Mouse (Mus musculus) limb, embryonic 11.5 days (tissue): ENCODE results near the gene Enc1. TPM values are rescaled to one million over a fixed set of nuclear protein-coding genes. Genes with fewer than 3 reads are reported as not detected.

ENCODE experiments used
- ATAC-seq: fragments of 200-750 bp; cut with Nextera tagmentation; 2 replicates; pipeline ENCODE4 v1.8.0; 2017; ENCODE audit warnings: low read depth; ENCODE audit not compliant: insufficient number of reproducible peaks, low FRiP score, low TSS enrichment
- DNase-seq: peaks from one replicate; pipeline ENCODE4 v3.0.0-alpha.2; 2015; ENCODE audit warnings: low spot score
- H3K27ac ChIP-seq: fragments of 300-500 bp; sonication (generic); replicated peaks from 2 replicates; pipeline ENCODE4 v1.5.1; 2014; ENCODE audit warnings: low read depth, mild to moderate bottlenecking, low read length
- H3K27me3 ChIP-seq: fragments of 300-500 bp; sonication (generic); 2 replicates; pipeline ENCODE4 v1.6.1; 2014; ENCODE audit warnings: mild to moderate bottlenecking, low read length, mixed read lengths; ENCODE audit not compliant: control insufficient read depth, insufficient read depth
- H3K36me3 ChIP-seq: fragments of 300-500 bp; sonication (generic); 2 replicates; pipeline ENCODE4 v1.6.1; 2014; ENCODE audit warnings: mild to moderate bottlenecking, low read length, moderate library complexity, mixed read lengths; ENCODE audit not compliant: control insufficient read depth, insufficient read depth
- H3K4me1 ChIP-seq: fragments of 300-500 bp; sonication (generic); 2 replicates; pipeline ENCODE4 v1.6.1; 2014; ENCODE audit warnings: low read length, mixed read lengths; ENCODE audit not compliant: control insufficient read depth, insufficient read depth
- H3K4me2 ChIP-seq: fragments of 300-500 bp; sonication (generic); 2 replicates; pipeline ENCODE4 v1.6.1; 2014; ENCODE audit warnings: low read depth, mild to moderate bottlenecking, moderate library complexity; ENCODE audit not compliant: severe bottlenecking
- H3K4me3 ChIP-seq: fragments of 300-500 bp; sonication (generic); 2 replicates; pipeline ENCODE4 v1.5.1; 2014; ENCODE audit warnings: low read depth, low read length
- H3K9ac ChIP-seq: fragments of 300-500 bp; sonication (generic); 2 replicates; pipeline ENCODE4 v1.6.1; 2014; ENCODE audit warnings: mild to moderate bottlenecking, low read length
- H3K9me3 ChIP-seq: fragments of 300-500 bp; sonication (generic); 2 replicates; pipeline ENCODE4 v1.6.1; 2016; ENCODE audit warnings: low read length; ENCODE audit not compliant: control insufficient read depth
- WGBS: fragments of 180-500 bp; shearing (Covaris S2); extraction: QIAGEN DNeasy Blood & Tissue Kit; methylation state at CpG from one replicate; pipeline ENCODE4 v1.1.7; 2014; 5-methylcytosine and 5-hydroxymethylcytosine counted together
- polyA plus RNA-seq: library from polyadenylated mRNA; unstranded; fragments of >200 nt; fragmentation: Nextera tagmentation; extraction: Ambion mirVana; gene quantifications from 2 replicates; pipeline ENCODE4 v1.2.1, GENCODE M21; 2014

The Enc1 gene
- polyA plus RNA-seq, 1 experiment from 2014 or later = 7.3 TPM

- H3K4me1 ChIP-seq = no peaks in the 10 kb centered on the region
- H3K9me3 ChIP-seq = no peaks in the 10 kb centered on the region
- ATAC-seq (no peak), DNase-seq (no peak)
- no peak overlapping the region for H3K9ac ChIP-seq
- H3K4me2 ChIP-seq = no peak overlapping the region
- H3K4me3 ChIP-seq = no peak overlapping the region
- WGBS = 82% methylated on average over 4 of the region's 4 CpGs
- no peaks in the 10 kb centered on the region for H3K36me3 ChIP-seq
- no peaks in the 10 kb centered on the region for H3K27me3 ChIP-seq
- no peak overlapping the region for H3K27ac ChIP-seq
Observed at GRCm38 (mm10) chr13:97201896-97202295, 39.0 kb upstream of the Enc1 start.

- no peaks in the 10 kb centered on the region for H3K9me3 ChIP-seq
- H3K27ac ChIP-seq = no peak overlapping the region
- ATAC-seq = peak; percentile 45; the same call in 1 of the 2 replicates
- DNase-seq = peak; percentile 91
- H3K36me3 ChIP-seq = no peaks in the 10 kb centered on the region
- H3K27me3 ChIP-seq = no peaks in the 10 kb centered on the region
- H3K4me3 ChIP-seq = peak overlapping the region; percentile 17; the same call in 1 of the 2 replicates
- WGBS = 13% methylated on average over 18 of the region's 18 CpGs
- H3K9ac ChIP-seq = no peak overlapping the region
- peak overlapping the region; percentile 41; the same call in 1 of the 2 replicates for H3K4me2 ChIP-seq
- H3K4me1 ChIP-seq = no peaks in the 10 kb centered on the region
Observed at GRCm38 (mm10) chr13:97205052-97205701, 35.7 kb upstream of the Enc1 start.

GRCm38 (mm10) chr13:97206046-97206445, 34.9 kb upstream of the Enc1 start:
- DNase-seq (no peak), ATAC-seq (0 out of 2 replicates have a peak, but pooled peaks have one; percentile 28)
- no peak overlapping the region for H3K27ac ChIP-seq
- H3K27me3 ChIP-seq = no peaks in the 10 kb centered on the region
- H3K4me3 ChIP-seq = no peak overlapping the region
- H3K36me3 ChIP-seq = no peaks in the 10 kb centered on the region
- WGBS = 95% methylated on average over 2 of the region's 2 CpGs
- no peak overlapping the region for H3K4me2 ChIP-seq
- no peaks in the 10 kb centered on the region for H3K4me1 ChIP-seq
- no peak overlapping the region for H3K9ac ChIP-seq
- H3K9me3 ChIP-seq = no peaks in the 10 kb centered on the region

- Histone ChIP-seq H3K9me3 (no peaks in the 10 kb centered on the region), H3K36me3 (no peaks in the 10 kb centered on the region), H3K27ac (no peak overlapping the region), H3K4me2 (no peak overlapping the region), H3K9ac (no peak overlapping the region), H3K4me3 (no peak overlapping the region), H3K27me3 (no peaks in the 10 kb centered on the region), H3K4me1 (no peaks in the 10 kb centered on the region)
- no peak for DNase-seq
- WGBS = 82% methylated on average over 7 of the region's 7 CpGs
- no peak for ATAC-seq
Observed at GRCm38 (mm10) chr13:97207472-97208111, 33.3 kb upstream of the Enc1 start.

- no peaks in the 10 kb centered on the region for H3K27me3 ChIP-seq
- no peak overlapping the region for H3K9ac ChIP-seq
- H3K4me2 ChIP-seq = no peak overlapping the region
- no peak for DNase-seq
- WGBS = 49% methylated on average over 7 of the region's 7 CpGs
- H3K36me3 ChIP-seq = no peaks in the 10 kb centered on the region
- no peak overlapping the region for H3K4me3 ChIP-seq
- no peaks in the 10 kb centered on the region for H3K9me3 ChIP-seq
- H3K4me1 ChIP-seq = no peaks in the 10 kb centered on the region
- no peak for ATAC-seq
- H3K27ac ChIP-seq = no peak overlapping the region
Observed at GRCm38 (mm10) chr13:97208112-97208478, 32.8 kb upstream of the Enc1 start.

GRCm38 (mm10) chr13:97208500-97209010, 32.4 kb upstream of the Enc1 start:
- H3K4me2 ChIP-seq = no peak overlapping the region
- no peaks in the 10 kb centered on the region for H3K27me3 ChIP-seq
- 85% methylated on average over 3 of the region's 3 CpGs for WGBS
- H3K4me3 ChIP-seq = no peak overlapping the region
- no peaks in the 10 kb centered on the region for H3K4me1 ChIP-seq
- H3K27ac ChIP-seq = no peak overlapping the region
- ATAC-seq = no peak
- no peaks in the 10 kb centered on the region for H3K36me3 ChIP-seq
- no peaks in the 10 kb centered on the region for H3K9me3 ChIP-seq
- H3K9ac ChIP-seq = no peak overlapping the region
- no peak for DNase-seq

GRCm38 (mm10) chr13:97214583-97215268, 26.2 kb upstream of the Enc1 start:
- no peak for ATAC-seq
- 60% methylated on average over 3 of the region's 3 CpGs for WGBS
- DNase-seq = no peak
- H3K4me2 ChIP-seq = no peak overlapping the region
- no peak overlapping the region for H3K9ac ChIP-seq
- no peak overlapping the region for H3K4me3 ChIP-seq
- H3K27ac ChIP-seq = no peak overlapping the region
- H3K4me1 ChIP-seq = peaks cover 9% of the 10 kb centered on the region
- H3K27me3 ChIP-seq = no peaks in the 10 kb centered on the region
- H3K36me3 ChIP-seq = no peaks in the 10 kb centered on the region
- no peaks in the 10 kb centered on the region for H3K9me3 ChIP-seq

- Histone ChIP-seq H3K4me2 (no peak overlapping the region), H3K9me3 (no peaks in the 10 kb centered on the region), H3K27ac (no peak overlapping the region), H3K36me3 (no peaks in the 10 kb centered on the region), H3K9ac (no peak overlapping the region), H3K27me3 (no peaks in the 10 kb centered on the region), H3K4me1 (peaks cover 9% of the 10 kb centered on the region), H3K4me3 (no peak overlapping the region)
- DNase-seq (no peak), ATAC-seq (0 out of 2 replicates have a peak, but pooled peaks have one; percentile 9)
- WGBS = 20% methylated on average over 4 of the region's 4 CpGs
Observed at GRCm38 (mm10) chr13:97215563-97215962, 25.3 kb upstream of the Enc1 start.
